Mouse (Mus musculus) liver, embryonic 14.5 days (tissue): ENCODE measurements at regions not wholly inside any gene's neighbourhood (a gene's known extent, or its start where the extent isn't known, plus 50 kb on each side); places are given as distances from the start of the nearest gene placed in this dataset.

Experiments used
- CTCF ChIP-seq: IDR thresholded peaks from 2 replicates; pipeline ENCODE4 v1.5.1; 2016; ENCODE audit warnings: antibody characterized with exemption, low read depth, control low read depth
- EP300 ChIP-seq: IDR thresholded peaks from 2 replicates; pipeline ENCODE4 v1.6.1; 2016; ENCODE audit warnings: antibody characterized with exemption, low read depth

- no peak for TF ChIP-seq CTCF
- TF ChIP-seq EP300 = no peak
Measured at GRCm38 (mm10) chr15:56069511-56069910, 1407.9 kb downstream of the Slc22a22 start.
